Mouse (Mus musculus): Measurements from ENCODE around the gene Pcgf2.
"Not testable (repeated sequence)": the region's sequence is repeated elsewhere in the genome, so short reads cannot be mapped to it uniquely, and the experiment has no call there.

Pcgf2 gene

DNA sequence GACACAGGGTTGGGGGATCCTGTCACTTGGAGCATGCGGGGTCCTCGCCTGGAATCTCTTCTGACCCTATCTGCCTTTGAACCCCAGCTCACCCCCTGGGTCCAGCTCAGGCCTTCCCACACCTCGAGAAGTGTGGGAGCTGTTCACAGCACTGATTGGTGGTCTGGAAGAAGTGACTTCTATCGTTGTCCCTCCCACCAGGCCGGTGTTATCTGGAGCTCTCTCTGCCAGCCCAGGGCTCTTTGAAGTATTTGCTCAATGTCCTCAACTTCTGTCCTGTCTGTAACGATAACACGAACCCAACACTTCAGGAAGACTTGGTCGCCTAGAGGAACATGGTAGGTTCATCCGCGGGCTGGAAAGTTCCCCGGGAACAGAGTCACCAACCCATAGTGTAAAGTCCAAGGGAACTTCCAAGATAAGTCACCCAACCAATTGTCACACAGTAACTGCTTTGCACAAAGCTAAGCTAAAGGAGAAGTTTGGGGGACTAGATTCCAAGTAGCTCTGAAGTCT lies 41.5 kb downstream of the Pcgf2 start:
- H3K36me3 ChIP-seq (ENCODE audit: insufficient read depth, low read length), result peaks cover 40% of the 10 kb centered on the region
- no peak for TF ChIP-seq CTCF (conservative IDR thresholded peaks at IDR 0.05; ENCODE audit: low read length)
- TF ChIP-seq POU5F1 (IDR thresholded peaks at IDR 0.05; ENCODE audit: borderline replicate concordance, low read length), result no peak
- TF ChIP-seq NANOG (IDR thresholded peaks at IDR 0.05; ENCODE audit: borderline replicate concordance, low read length), result no peak
- H3K9me3 ChIP-seq (ENCODE audit: low read length), result no peaks in the 10 kb centered on the region
- peak overlapping the region; percentile 94 for H3K4me3 ChIP-seq (replicated peaks; ENCODE audit: low read length)
- peaks cover 67% of the 10 kb centered on the region for H3K4me1 ChIP-seq (replicated peaks; ENCODE audit: low read depth, low read length)
- no peaks in the 10 kb centered on the region for H3K27me3 ChIP-seq (ENCODE audit: insufficient read depth, low read length)

DNA sequence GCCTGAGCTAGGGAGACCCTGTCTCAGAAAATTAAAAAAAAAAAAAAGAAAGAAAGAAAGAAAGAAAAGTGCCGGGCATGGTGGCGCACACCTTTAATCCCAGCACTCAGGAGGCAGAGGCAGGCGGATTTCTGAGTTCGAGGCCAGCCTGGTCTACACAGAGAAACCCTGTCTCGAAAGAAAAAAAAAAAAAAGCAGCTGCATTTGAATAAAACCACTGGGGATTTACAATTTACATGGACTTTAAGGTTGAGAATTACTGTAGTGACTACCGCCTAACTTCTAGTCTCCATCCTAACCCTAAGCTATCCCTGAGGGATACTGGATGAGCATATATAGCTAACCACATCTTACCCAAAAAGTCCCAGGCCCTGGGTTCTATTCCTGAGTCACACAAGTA lies 42.3 kb downstream of the Pcgf2 start:
- not testable (repeated sequence) for H3K27me3 ChIP-seq (ENCODE audit: insufficient read depth, low read length); H3K9me3 ChIP-seq (ENCODE audit: low read length)
- Histone ChIP-seq H3K36me3 (ENCODE audit: insufficient read depth, low read length) (peaks cover 43% of the 10 kb centered on the region), H3K4me1 (replicated peaks; ENCODE audit: low read depth, low read length) (peaks cover 73% of the 10 kb centered on the region), H3K4me3 (replicated peaks; ENCODE audit: low read length) (peak overlapping the region; percentile 94)

- Histone ChIP-seq H3K4me1 (replicated peaks; ENCODE audit: low read depth, low read length) (peaks cover 73% of the 10 kb centered on the region), H3K9me3 (ENCODE audit: low read length) (no peaks in the 10 kb centered on the region), H3K36me3 (ENCODE audit: insufficient read depth, low read length) (peaks cover 43% of the 10 kb centered on the region), H3K4me3 (replicated peaks; ENCODE audit: low read length) (peak overlapping the region; percentile 94), H3K27me3 (ENCODE audit: insufficient read depth, low read length) (no peaks in the 10 kb centered on the region)
- no peak for TF ChIP-seq CTCF (conservative IDR thresholded peaks at IDR 0.05; ENCODE audit: low read length)
- no peak for TF ChIP-seq POU5F1 (IDR thresholded peaks at IDR 0.05; ENCODE audit: borderline replicate concordance, low read length)
- no peak for TF ChIP-seq NANOG (IDR thresholded peaks at IDR 0.05; ENCODE audit: borderline replicate concordance, low read length)
Observed at GRCm38 (mm10) chr11:97657184-97657945, 42.9 kb downstream of the Pcgf2 start.

- Histone ChIP-seq H3K27me3 (ENCODE audit: insufficient read depth, low read length) (no peaks in the 10 kb centered on the region), H3K36me3 (ENCODE audit: insufficient read depth, low read length) (peaks cover 43% of the 10 kb centered on the region), H3K9me3 (ENCODE audit: low read length) (no peaks in the 10 kb centered on the region), H3K4me3 (replicated peaks; ENCODE audit: low read length) (peak overlapping the region; percentile 58), H3K4me1 (replicated peaks; ENCODE audit: low read depth, low read length) (peaks cover 81% of the 10 kb centered on the region)
- no peak for TF ChIP-seq POU5F1 (IDR thresholded peaks at IDR 0.05; ENCODE audit: borderline replicate concordance, low read length)
- no peak for TF ChIP-seq NANOG (IDR thresholded peaks at IDR 0.05; ENCODE audit: borderline replicate concordance, low read length)
- TF ChIP-seq CTCF (conservative IDR thresholded peaks at IDR 0.05; ENCODE audit: low read length), result peak; percentile 15; the same call in 1 of the 2 replicates
Observed at GRCm38 (mm10) chr11:97656269-97656971, 43.9 kb downstream of the Pcgf2 start.

DNA sequence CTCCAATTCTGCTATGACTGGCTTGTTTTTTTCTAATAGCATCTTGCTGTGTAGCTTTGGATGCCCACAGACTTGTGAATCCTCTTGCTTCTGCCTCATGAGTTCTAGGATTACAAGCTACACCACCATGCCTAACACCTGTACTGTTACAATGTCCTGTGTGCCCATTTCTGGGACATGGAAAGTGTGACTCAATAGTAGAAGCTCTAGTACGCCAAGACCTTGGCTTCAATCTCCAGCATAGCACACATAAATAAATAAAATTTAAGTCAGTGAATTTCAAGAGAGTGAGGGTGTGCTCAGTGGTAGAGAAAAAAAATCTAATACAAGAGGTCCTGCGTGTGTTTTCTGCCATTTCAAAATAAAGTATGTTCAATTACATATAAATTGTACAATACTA lies 46.1 kb downstream of the Pcgf2 start:
- Histone ChIP-seq H3K27me3 (ENCODE audit: insufficient read depth, low read length) (0 out of 2 replicates have a peak, but pooled peaks cover 6% of the 10 kb centered on the region), H3K4me3 (replicated peaks; ENCODE audit: low read length) (0 out of 2 replicates have a peak overlapping the region, but pooled peaks have one; percentile 7), H3K9me3 (ENCODE audit: low read length) (no peaks in the 10 kb centered on the region), H3K36me3 (ENCODE audit: insufficient read depth, low read length) (peaks cover 42% of the 10 kb centered on the region), H3K4me1 (replicated peaks; ENCODE audit: low read depth, low read length) (peaks cover 80% of the 10 kb centered on the region)
- TF ChIP-seq CTCF (conservative IDR thresholded peaks at IDR 0.05; ENCODE audit: low read length) (no peak), NANOG (IDR thresholded peaks at IDR 0.05; ENCODE audit: borderline replicate concordance, low read length) (no peak), POU5F1 (IDR thresholded peaks at IDR 0.05; ENCODE audit: borderline replicate concordance, low read length) (no peak)

- Histone ChIP-seq H3K4me3 (replicated peaks; ENCODE audit: low read length) (0 out of 2 replicates have a peak overlapping the region, but pooled peaks have one; percentile 7), H3K4me1 (replicated peaks; ENCODE audit: low read depth, low read length) (peaks cover 74% of the 10 kb centered on the region), H3K36me3 (ENCODE audit: insufficient read depth, low read length) (peaks cover 36% of the 10 kb centered on the region)
- H3K9me3 ChIP-seq (ENCODE audit: low read length); H3K27me3 ChIP-seq (ENCODE audit: insufficient read depth, low read length): not testable (repeated sequence)
Observed at GRCm38 (mm10) chr11:97653376-97653775, 46.9 kb downstream of the Pcgf2 start.

DNA sequence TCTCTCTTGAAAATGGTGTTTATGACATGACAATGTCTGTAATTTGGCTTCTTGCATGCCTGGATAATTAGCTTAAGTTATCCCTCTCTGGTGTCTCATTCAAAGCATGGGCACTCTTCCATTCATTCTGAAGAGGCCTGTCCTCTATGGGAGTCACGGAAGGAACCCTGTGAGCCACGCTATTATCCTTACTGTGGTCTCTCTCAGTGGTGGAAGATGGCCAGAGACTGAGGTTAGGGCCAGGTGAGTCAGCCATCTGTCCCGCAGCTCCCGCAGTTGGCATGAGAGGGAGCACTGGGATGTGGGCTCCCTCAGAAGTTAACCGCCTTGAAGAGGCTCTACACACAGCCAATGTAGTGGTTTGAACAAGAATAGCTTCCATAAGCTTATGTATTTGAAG lies 50.0 kb downstream of the Pcgf2 start:
- Histone ChIP-seq H3K27me3 (ENCODE audit: insufficient read depth, low read length) (0 out of 2 replicates have a peak, but pooled peaks cover 6% of the 10 kb centered on the region), H3K4me1 (replicated peaks; ENCODE audit: low read depth, low read length) (peaks cover 47% of the 10 kb centered on the region), H3K36me3 (ENCODE audit: insufficient read depth, low read length) (peaks cover 19% of the 10 kb centered on the region), H3K9me3 (ENCODE audit: low read length) (no peaks in the 10 kb centered on the region), H3K4me3 (replicated peaks; ENCODE audit: low read length) (no peak overlapping the region)
- TF ChIP-seq NANOG (IDR thresholded peaks at IDR 0.05; ENCODE audit: borderline replicate concordance, low read length), result no peak
- TF ChIP-seq POU5F1 (IDR thresholded peaks at IDR 0.05; ENCODE audit: borderline replicate concordance, low read length), result no peak
- no peak for TF ChIP-seq CTCF (conservative IDR thresholded peaks at IDR 0.05; ENCODE audit: low read length)

GRCm38 (mm10) chr11:97648541-97648940 lies 51.8 kb downstream of the Pcgf2 start:
- H3K4me1 ChIP-seq (replicated peaks; ENCODE audit: low read depth, low read length), result peaks cover 35% of the 10 kb centered on the region
- not testable (repeated sequence) for H3K27me3 ChIP-seq (ENCODE audit: insufficient read depth, low read length); H3K9me3 ChIP-seq (ENCODE audit: low read length); H3K4me3 ChIP-seq (replicated peaks; ENCODE audit: low read length); H3K36me3 ChIP-seq (ENCODE audit: insufficient read depth, low read length)

GRCm38 (mm10) chr11:97644834-97645233 lies 55.5 kb downstream of the Pcgf2 start:
- H3K9me3 ChIP-seq (ENCODE audit: low read length), result peaks cover 5% of the 10 kb centered on the region; the same call in 1 of the 2 replicates
- TF ChIP-seq CTCF (conservative IDR thresholded peaks at IDR 0.05; ENCODE audit: low read length), result peak; percentile 84
- no peak for TF ChIP-seq NANOG (IDR thresholded peaks at IDR 0.05; ENCODE audit: borderline replicate concordance, low read length)
- peaks cover 22% of the 10 kb centered on the region for H3K4me1 ChIP-seq (replicated peaks; ENCODE audit: low read depth, low read length)
- H3K4me3 ChIP-seq (replicated peaks; ENCODE audit: low read length), result no peak overlapping the region
- no peaks in the 10 kb centered on the region for H3K36me3 ChIP-seq (ENCODE audit: insufficient read depth, low read length)
- no peaks in the 10 kb centered on the region for H3K27me3 ChIP-seq (ENCODE audit: insufficient read depth, low read length)
